Mouse (Mus musculus) thymus, adult 2 months (tissue): ENCODE data around the gene Cog6.

Source experiments
- CTCF ChIP-seq: fragments of 200-500 bp; IDR thresholded peaks from 2 replicates; pipeline ENCODE4 v1.5.1; 2012; ENCODE audit warnings: mild to moderate bottlenecking, control low read depth, low read length, moderate library complexity, borderline replicate concordance; ENCODE audit not compliant: control insufficient read depth, poor library complexity, insufficient read depth; ENCODE audit errors: extremely low read depth
- POLR2A ChIP-seq: fragments of 200-500 bp; IDR thresholded peaks from 2 replicates; pipeline ENCODE4 v1.6.1; 2012; ENCODE audit warnings: mild to moderate bottlenecking, low read length, control low read depth, moderate library complexity; ENCODE audit not compliant: control insufficient read depth, poor library complexity, insufficient read depth; ENCODE audit errors: extremely low read depth

- TF ChIP-seq POLR2A, result no peak
- no peak for TF ChIP-seq CTCF
These were observed 59.2 kb downstream of the Cog6 start for GRCm38 (mm10) chr3:52957861-52958260.
